Mouse (Mus musculus) left cerebral cortex, postnatal 36 days (tissue): ENCODE measurements around the gene Podn. TPM values are rescaled to one million over a fixed set of nuclear protein-coding genes. Genes with fewer than 3 reads are reported as not detected.
A peak's percentile ranks its signal among the peaks of the same experiment; 100 is the strongest.

Source experiments
- DNase-seq, 2 experiments: peaks; one replicate each; pipeline ENCODE4 v3.0.0; 2021 to 2022; ENCODE audit warnings: low spot score in 2 of 2, mixed read lengths in 1 of 2
- intact Hi-C: fragments of 180-260 bp; cut with DNase I; formaldehyde crosslinking; loops from one replicate; pipeline ENCODE4 v1.15.1; 2025
- total RNA-seq, 2 experiments: library from RNA; stranded (reverse); gene quantifications; 2 replicates each; pipeline ENCODE4 v1.2.3; 2021

Podn gene
- total RNA-seq, 2 experiments from 2014 or later, result 6.2 to 11.3 TPM

GRCm38 (mm10) chr4:108057247-108057646 lies 39.0 kb downstream of the Podn start:
- intact Hi-C loops, result loop anchor here (5.0 kb wide), 2 partner anchors 75 to 120 kb away; no protein-coding TSS in a partner anchor
- no peak for DNase-seq

GRCm38 (mm10) chr4:108055873-108056272 lies 40.4 kb downstream of the Podn start:
- no peak for DNase-seq
- intact Hi-C loops, result loop anchor here (5.0 kb wide), 2 partner anchors 74 to 119 kb away; no protein-coding TSS in a partner anchor

- no peak for DNase-seq
- intact Hi-C loops, result no loop called here
These were observed 43.6 kb downstream of the Podn start for GRCm38 (mm10) chr4:108052673-108053072.

- peak; percentile 18 to 28 for DNase-seq
- intact Hi-C loops, result no loop called here
These were observed 44.5 kb downstream of the Podn start for GRCm38 (mm10) chr4:108051687-108052274.

- no peak for DNase-seq
- intact Hi-C loops, result no loop called here
These were observed 50.1 kb downstream of the Podn start for GRCm38 (mm10) chr4:108046136-108046535.

GRCm38 (mm10) chr4:108045136-108046107 lies 50.8 kb downstream of the Podn start:
- no peak for DNase-seq
- intact Hi-C loops, result no loop called here

GRCm38 (mm10) chr4:108037027-108037426 lies 59.2 kb downstream of the Podn start:
- no peak for DNase-seq
- intact Hi-C loops, result no loop called here

GRCm38 (mm10) chr4:108033041-108033764 lies 63.0 kb downstream of the Podn start:
- intact Hi-C loops, result no loop called here
- DNase-seq, result peak in 1 of 2 experiments; percentile 23

- intact Hi-C loops, result no loop called here
- DNase-seq, result peak in 1 of 2 experiments; percentile 12
These were observed 63.8 kb downstream of the Podn start for GRCm38 (mm10) chr4:108032352-108032849.

GRCm38 (mm10) chr4:108031502-108032351 lies 64.5 kb downstream of the Podn start:
- intact Hi-C loops, result no loop called here
- DNase-seq, result peak; percentile 57 to 72

GRCm38 (mm10) chr4:108030888-108031501 lies 65.2 kb downstream of the Podn start:
- DNase-seq, result peak in 1 of 2 experiments; percentile 12
- intact Hi-C loops, result no loop called here

GRCm38 (mm10) chr4:108026193-108026592 lies 70.1 kb downstream of the Podn start:
- intact Hi-C loops, result no loop called here
- DNase-seq, result no peak

- no peak for DNase-seq
- intact Hi-C loops, result no loop called here
These were observed 71.0 kb downstream of the Podn start for GRCm38 (mm10) chr4:108025269-108025668.

GRCm38 (mm10) chr4:108024641-108025040 lies 71.6 kb downstream of the Podn start:
- intact Hi-C loops, result no loop called here
- DNase-seq, result no peak

- intact Hi-C loops, result no loop called here
- no peak for DNase-seq
These were observed 73.1 kb downstream of the Podn start for GRCm38 (mm10) chr4:108023186-108023585.

- DNase-seq, result no peak
These were observed 76.1 kb downstream of the Podn start for GRCm38 (mm10) chr4:108020178-108020577.

GRCm38 (mm10) chr4:108018961-108019921 lies 77.0 kb downstream of the Podn start:
- DNase-seq, result peak in 1 of 2 experiments; percentile 39
- intact Hi-C loops, result no loop called here

More at GRCm38 (mm10) chr4:108020178-108020577, 76.1 kb downstream of the Podn start:
- intact Hi-C loops, result no loop called here
